Mouse (Mus musculus) gastrocnemius, postnatal 4 days (tissue): ENCODE results near the gene Hlf. TPM values are rescaled to one million over a fixed set of nuclear protein-coding genes. Genes with fewer than 3 reads are reported as not detected.
A peak's percentile ranks its signal among the peaks of the same experiment; 100 is the strongest.

ENCODE experiments used
- DNase-seq, 2 experiments: peaks; one replicate each; pipeline ENCODE4 v3.0.0; 2021 to 2022; ENCODE audit warnings: low spot score in 2 of 2, mixed read lengths in 2 of 2
- long read RNA-seq, 2 experiments: library from polyadenylated mRNA; stranded (forward); transcript quantifications; one replicate each; pipeline ENCODE4 v2.0.0; 2021
- total RNA-seq, 2 experiments: library from RNA; stranded (reverse); gene quantifications; 2 replicates each; pipeline ENCODE4 v1.2.3; 2021

Gene Hlf
- 1 to 10 TPM; 4.7 to 7.2 TPM for total RNA-seq
- long read RNA-seq, experiment 1, full-length matches to known transcripts, result 3 of 6 reads
- long read RNA-seq, experiment 1, partial matches to known transcripts, result 0 of 6 reads
- long read RNA-seq, experiment 1, other reads (novel, unspliced or antisense), result 3 of 6 reads
- long read RNA-seq, experiment 2, full-length matches to known transcripts, result 2 of 8 reads
- long read RNA-seq, experiment 2, partial matches to known transcripts, result 0 of 8 reads
- long read RNA-seq, experiment 2, other reads (novel, unspliced or antisense), result 6 of 8 reads

DNA sequence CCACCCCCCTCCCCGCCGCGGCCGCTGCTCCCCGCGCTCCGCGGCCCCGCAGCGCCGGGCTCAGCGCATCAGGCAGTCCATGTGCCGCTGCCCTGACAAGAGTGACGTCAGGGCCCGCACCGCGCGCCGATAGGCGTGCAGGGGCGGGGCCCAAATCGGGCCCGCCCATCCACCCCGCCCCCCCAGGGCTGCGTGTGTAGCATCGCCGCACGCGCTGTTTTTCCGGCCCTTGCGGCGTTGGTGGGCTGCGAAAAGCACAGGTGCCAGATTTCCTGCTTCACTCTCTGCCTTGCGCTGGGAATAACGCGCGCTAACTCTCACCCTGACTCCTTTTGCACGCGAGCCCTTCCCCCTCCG lies at the start of gene Hlf:
Hlf (minus strand) TSS at position 79 of the 357 bp plus-strand sequence.
- DNase-seq, result peak; percentile 81 to 88

DNA sequence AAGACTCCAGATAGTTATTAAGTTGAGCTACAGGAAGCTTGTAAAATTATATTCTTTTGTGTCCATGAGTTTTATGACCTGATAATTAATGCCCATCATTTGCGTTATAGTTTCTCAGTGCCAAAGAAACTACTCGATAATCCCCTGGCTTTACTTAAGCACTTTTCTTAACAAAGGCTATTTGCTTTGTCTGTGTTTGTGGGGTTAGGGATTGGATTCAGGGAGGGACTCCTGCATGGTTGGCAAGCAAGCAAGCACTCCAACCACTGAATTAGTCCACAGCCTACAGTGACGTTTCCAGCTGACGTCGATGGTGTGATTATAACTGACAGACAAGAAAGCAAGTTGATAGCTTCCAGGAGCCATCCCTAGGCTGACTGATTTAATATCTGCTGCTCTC lies 48.1 kb upstream of the Hlf start:
- no peak for DNase-seq

DNA sequence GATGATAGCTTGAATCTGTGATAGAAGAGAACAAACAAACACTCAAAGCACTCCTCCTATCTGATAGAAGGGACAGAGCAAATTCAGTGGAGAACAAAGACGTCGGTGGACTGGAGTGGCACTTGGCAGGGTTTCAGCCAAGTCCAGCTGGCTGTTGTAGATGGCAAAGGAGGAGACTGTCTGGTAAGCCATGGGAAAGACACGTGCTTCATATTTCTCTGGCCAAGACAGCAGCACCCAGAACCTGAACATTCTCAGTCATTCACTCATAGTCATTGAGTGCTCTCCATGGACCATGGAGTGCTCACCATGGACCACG lies 34.5 kb upstream of the Hlf start:
- DNase-seq, result no peak

DNA sequence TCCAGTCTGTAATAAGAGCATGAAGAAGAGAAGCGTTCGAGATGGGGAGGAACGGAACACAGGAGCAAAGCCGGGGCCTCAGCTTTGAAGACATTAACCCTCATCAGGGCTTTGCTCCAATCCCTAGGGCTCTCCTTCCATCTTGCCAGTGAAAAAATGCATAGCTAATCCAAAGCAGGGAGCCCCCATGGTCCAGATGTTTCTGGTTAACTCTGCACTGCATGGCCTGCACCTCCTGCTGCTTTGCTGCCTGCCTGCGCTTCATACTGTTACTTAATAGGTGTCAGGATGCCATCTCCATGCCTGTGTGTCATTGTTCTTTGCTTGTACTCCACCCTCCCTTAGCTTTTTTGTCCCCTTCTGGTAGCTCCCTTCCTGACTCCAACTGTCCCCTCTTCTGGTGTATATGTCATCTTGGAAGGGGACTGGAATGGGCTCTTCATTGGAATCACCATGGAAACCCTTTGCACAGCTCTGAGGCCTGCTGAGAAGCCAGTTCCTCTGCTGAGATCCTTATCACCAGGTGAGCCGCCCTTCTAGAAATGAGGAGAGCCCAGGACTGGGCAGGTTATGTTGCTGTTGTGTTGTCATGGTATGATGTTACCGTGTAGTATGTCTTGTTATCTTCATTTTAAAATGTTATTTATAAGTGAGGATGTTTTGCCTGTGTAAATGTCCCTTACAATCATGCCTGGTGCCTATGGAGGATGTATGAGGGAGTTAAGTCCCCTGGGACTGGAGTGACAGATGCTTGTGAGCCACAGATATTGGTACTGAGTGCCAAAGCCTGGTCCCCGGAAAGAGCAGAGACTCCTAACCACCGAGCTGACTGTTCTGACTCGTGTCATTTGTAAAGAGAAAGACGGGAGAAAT lies 33.9 kb upstream of the Hlf start:
- DNase-seq, result no peak

- no peak for DNase-seq
Observed at GRCm38 (mm10) chr11:90423896-90424295, 33.2 kb upstream of the Hlf start.

DNA sequence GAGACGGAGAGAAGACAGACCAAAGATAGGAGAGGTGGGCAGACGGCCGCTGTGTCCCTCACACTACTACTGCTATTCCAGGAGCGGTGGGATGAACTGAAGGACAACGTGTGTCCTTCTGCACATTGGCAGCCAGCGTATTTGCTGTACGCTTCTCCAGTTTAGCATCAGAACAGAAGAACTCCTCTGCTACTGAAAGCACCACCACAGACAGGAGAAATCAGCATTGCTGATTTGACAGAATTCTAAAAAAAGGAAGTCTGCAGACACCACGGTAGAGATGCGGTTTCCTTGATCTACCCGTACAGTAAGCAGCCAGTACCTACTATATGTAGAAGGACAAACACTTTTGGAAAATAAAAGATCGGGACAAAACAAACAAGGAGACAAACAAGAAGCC lies 29.0 kb upstream of the Hlf start:
- no peak for DNase-seq

- peak; percentile 98 for DNase-seq
Observed at GRCm38 (mm10) chr11:90417921-90418320, 27.2 kb upstream of the Hlf start.

DNA sequence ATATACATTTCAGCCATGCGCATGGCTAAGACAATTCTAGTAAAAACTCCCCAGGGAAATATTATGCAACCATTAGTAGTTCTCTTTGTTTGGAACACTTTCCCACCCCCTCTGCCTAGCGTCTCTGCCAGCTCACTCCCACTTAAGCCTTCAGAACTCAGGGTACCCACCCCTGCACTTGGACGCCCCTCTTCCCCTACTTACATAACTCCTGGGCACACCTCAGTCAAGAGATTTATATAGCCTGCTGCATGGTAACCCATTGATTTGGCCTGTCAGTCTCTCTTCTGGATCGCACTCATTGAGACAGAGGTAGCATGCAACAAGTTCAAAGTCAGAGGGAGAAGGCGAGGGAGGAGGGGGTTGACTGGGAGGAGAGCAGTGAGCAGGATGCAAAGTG lies 26.3 kb upstream of the Hlf start:
- DNase-seq, result no peak

DNA sequence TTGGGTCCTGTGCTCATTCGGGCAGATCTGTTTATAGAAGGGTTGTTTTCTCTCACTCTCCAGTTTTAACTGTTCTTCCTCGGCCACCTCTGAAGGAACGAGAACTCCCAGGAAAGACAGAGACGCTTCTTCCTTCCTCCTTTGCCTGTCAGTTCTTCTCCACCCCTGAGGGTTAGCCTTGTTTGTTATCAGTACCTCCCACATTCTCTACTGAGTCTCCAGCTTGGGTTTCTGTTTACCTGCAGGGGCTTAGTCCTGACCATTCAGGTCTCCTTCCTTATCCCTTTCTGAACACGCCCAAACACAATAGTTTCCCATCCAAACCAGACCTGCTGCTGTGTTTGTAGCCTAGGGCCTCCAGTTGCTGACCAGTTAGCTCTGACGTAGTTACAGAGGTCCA lies 8.2 kb upstream of the Hlf start:
- DNase-seq, result no peak

DNA sequence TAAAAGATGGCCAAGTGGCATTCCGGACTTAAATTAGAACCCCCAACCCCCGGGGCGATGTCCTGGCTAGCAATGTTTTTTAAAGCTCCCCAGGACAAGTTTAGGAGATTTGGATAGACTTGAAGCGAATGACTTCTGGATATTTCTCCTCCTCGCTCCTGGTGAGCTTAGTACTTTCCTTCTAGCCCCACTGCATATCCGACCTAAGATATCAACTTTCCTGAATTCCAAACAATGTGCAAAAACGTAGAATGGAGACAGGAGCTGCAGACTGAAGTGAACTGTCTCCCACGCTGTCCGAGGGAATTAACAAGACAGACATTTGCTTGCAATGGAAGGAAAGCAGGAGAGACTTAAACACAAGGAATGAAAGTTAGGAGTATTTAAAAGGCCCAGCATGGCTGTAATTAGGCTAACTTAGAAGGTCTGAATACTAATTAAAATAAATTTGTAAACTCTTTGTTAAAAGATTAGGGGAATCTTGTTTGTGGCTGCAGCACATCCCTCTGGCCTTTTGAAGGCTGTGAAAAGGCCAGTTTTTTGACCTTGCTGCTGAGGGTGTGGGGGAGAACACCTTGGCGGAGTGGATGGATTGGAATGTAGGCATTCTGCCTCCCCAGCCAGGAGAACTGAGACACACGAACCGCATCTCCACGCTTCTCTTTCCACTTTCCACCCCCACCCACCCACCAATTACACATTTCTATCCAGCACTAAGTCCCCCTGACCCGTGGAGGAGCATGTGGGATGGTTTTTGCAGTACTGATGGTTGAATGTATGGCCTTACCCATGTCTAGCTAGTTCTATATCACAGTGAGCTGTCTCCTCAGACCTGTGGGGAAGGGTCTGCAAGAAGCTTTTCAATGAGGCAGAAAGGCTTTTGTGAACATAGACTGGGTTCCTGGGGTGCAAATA lies 833 bp upstream of the Hlf start:
- no peak for DNase-seq

- DNase-seq, result peak in 1 of 2 experiments; percentile 12
Observed at GRCm38 (mm10) chr11:90389902-90390816, 536 bp downstream of the Hlf start.

DNA sequence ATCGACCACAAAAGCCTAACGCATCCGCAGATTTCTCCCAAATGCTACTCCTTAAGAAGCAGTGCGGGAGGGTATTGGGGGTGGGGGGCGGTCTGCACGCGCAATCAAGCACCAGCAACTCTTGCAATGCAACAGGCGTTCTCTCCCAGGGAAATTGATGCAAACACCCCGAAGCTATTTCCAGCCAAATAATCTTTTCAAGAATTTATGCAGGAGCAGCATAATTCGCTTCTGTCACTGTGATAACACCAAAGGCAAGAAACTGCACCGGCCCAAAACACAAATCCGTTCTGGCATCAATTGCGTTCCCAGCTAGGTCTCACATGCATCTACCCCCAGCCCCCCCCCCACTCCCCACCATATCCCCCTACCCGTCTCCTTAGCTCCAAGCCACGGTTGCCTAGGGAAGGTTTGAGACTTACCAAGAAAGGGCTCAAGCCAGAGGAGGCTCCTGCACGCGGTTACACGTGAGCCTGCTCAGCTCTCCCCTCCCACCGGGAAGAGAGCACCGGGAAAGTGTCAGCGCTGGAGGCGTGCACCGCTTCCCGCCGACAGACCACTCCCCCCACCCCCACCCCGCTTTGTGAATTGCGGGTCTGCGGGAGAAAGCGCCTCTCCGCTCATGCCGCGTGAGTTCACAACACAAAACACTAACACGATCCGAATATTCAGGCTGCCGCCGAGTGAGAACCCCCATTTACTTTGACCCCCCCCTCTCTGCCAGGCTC lies 1.4 kb downstream of the Hlf start:
- peak in 1 of 2 experiments; percentile 15 for DNase-seq

GRCm38 (mm10) chr11:90387501-90388440 lies 2.9 kb downstream of the Hlf start:
- DNase-seq, result no peak

DNA sequence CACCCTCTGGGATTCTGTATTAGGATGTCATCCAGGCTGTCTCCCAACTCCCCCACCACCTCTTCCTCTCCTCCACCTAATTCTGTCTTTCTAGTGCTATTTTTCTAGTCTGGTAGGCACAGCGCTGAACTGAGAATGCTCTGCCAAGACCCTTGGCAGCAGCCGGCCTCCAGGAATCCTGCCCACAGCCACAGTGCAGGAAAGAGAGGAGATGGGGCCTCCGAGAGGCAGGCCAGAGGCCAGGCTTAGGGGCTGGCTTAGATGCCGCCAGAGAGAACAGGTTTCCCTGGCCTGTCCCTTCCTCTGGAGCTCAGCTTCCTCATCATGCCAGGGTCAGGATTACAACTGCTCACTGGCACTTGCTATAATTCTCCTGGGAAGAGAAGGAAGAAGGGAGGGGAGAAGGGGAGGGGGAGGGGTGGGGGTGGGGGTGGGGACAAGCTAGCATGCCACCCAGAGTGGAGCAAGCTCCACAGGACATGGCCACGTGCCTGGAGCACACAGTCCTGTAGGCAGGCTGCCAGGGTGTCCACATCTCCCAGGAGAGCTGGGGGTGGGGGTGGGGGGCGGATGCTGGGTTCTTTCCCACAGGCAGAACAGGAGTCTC lies 8.6 kb downstream of the Hlf start:
- DNase-seq, result peak; percentile 41 to 53

- no peak for DNase-seq
Observed at GRCm38 (mm10) chr11:90381113-90381512, 9.6 kb downstream of the Hlf start.

DNA sequence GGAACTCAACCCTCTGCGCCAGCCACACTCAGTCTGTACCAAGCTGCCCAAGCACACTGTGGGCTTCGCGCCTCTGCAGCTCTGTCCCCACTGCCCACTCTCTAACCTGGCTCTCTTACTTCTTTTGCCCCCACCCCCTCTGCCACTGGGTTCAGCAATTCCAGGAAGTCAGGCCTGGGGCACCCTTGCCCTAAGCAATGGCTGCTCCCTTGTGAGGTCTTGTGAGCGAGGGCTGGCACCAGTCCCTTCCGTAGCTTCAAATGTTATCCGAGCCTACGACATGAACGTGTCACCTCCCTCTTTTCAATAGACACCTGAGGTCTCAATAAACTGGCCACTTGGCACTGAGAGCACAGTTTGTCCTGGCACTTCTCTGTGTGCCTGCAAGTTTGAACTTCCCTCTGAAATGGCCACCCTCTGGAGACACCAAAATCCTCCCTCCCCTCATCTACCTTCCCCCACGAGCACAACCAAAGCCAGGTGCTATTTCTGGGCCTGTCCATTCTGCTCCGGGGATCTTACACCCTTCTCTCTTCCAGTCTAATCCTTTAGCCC lies 10.5 kb downstream of the Hlf start:
- no peak for DNase-seq

- DNase-seq, result no peak
Observed at GRCm38 (mm10) chr11:90378008-90378407, 12.7 kb downstream of the Hlf start.

DNA sequence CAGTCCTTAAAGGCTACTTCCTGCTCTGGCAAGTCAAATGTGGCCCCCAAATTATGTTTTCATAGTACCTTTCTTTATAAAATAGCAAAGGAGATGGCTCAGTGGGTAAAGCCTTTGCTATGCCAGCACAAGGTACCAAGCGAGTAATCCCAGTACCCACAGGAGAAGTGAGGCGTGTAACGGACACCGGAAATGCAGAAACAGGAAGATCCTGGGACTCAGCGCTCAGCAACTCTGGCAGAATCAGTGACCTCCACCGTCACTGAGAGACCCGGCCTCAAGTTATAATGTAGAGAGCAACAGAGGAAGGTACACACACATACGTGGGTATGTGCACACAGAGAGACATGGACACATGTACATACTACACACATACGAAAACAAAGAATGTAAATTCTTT lies 14.3 kb downstream of the Hlf start:
- no peak for DNase-seq
